Mouse (Mus musculus): Measurements from ENCODE around the gene Oard1.

- TF ChIP-seq USF1 (IDR thresholded peaks at IDR 0.05; ENCODE audit: low read depth) (no peak), CTCF (IDR thresholded peaks at IDR 0.05; ENCODE audit: control insufficient read depth, insufficient read depth, insufficient read length) (no peak), MYOG (IDR thresholded peaks at IDR 0.05; ENCODE audit: control insufficient read depth, extremely low read depth, insufficient read length) (no peak), MYOD1 (IDR thresholded peaks at IDR 0.05; ENCODE audit: control insufficient read depth, insufficient read length, low read depth) (no peak), MAX (IDR thresholded peaks at IDR 0.05) (no peak), FOSL1 (IDR thresholded peaks at IDR 0.05; ENCODE audit: insufficient read depth, low read length, poor library complexity, severe bottlenecking) (no peak)
Measured at GRCm38 (mm10) chr17:48418174-48418573, 8.4 kb downstream of the Oard1 start.

Measured in C2C12 (cell line).